Mouse (Mus musculus): ENCODE results near the gene Gng12. TPM values are rescaled to one million over a fixed set of nuclear protein-coding genes. Genes with fewer than 3 reads are reported as not detected.
"Not testable (repeated sequence)": the region's sequence is repeated elsewhere in the genome, so short reads cannot be mapped to it uniquely, and the experiment has no call there.

Gene Gng12
- polyA plus RNA-seq, 1 experiment from 2014 or later, result 29.1 TPM

DNA sequence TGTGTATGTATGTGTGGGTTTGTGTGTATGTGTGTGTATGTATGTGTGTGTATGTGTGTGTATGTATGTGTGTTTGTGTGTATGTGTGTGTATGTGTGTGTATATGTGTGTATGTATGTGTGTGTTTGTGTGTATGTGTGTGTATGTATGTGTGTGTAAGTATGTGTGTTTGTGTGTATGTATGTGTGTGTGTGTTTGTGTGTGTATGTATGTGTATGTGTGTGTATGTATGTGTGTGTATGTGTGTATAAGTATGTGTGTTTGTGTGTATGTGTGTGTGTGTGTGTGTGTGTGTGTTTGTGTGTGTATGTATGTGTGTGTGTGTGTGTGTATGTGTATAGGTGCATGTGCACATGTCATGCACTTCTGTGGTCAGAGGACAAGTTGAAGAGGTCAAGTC lies 136.4 kb downstream of the Gng12 start:
- ATAC-seq; H3K27ac ChIP-seq (ENCODE audit: low read length); H3K9ac ChIP-seq (replicated peaks; ENCODE audit: low read depth, low read length); H3K9me3 ChIP-seq (ENCODE audit: control insufficient read depth, low read length); H3K4me3 ChIP-seq (replicated peaks; ENCODE audit: low read length); H3K36me3 ChIP-seq (ENCODE audit: control insufficient read depth, insufficient read depth); H3K27me3 ChIP-seq (replicated peaks; ENCODE audit: control insufficient read depth, insufficient read depth, low read length); H3K4me2 ChIP-seq (ENCODE audit: low read length): not testable (repeated sequence)
- H3K4me1 ChIP-seq (replicated peaks; ENCODE audit: control insufficient read depth, insufficient read depth, low read length), result peaks cover 16% of the 10 kb centered on the region

DNA sequence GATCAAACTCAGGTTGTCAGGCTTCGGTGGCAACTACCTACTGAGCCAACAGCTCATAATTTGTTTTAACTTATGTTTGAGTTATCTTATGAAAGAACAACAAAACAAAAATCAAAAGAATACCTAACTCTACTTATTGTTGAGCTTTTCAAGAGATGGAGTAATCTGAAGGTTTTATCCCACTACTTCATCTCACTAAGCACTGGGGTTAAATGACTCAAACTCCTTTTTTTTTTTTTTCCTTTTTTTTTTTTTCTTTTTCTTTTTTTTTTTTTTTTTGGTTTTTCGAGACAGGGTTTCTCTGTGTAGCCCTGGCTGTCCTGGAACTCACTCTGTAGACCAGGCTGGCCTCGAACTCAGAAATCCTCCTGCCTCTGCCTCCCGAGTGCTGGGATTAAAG lies 136.8 kb downstream of the Gng12 start:
- not testable (repeated sequence) for H3K9ac ChIP-seq (replicated peaks; ENCODE audit: low read depth, low read length); H3K4me3 ChIP-seq (replicated peaks; ENCODE audit: low read length); H3K4me2 ChIP-seq (ENCODE audit: low read length); H3K27me3 ChIP-seq (replicated peaks; ENCODE audit: control insufficient read depth, insufficient read depth, low read length); H3K9me3 ChIP-seq (ENCODE audit: control insufficient read depth, low read length); H3K27ac ChIP-seq (ENCODE audit: low read length); ATAC-seq; H3K36me3 ChIP-seq (ENCODE audit: control insufficient read depth, insufficient read depth)
- peaks cover 20% of the 10 kb centered on the region for H3K4me1 ChIP-seq (replicated peaks; ENCODE audit: control insufficient read depth, insufficient read depth, low read length)
- WGBS, result 95% methylated on average over 3 of the region's 4 CpGs

DNA sequence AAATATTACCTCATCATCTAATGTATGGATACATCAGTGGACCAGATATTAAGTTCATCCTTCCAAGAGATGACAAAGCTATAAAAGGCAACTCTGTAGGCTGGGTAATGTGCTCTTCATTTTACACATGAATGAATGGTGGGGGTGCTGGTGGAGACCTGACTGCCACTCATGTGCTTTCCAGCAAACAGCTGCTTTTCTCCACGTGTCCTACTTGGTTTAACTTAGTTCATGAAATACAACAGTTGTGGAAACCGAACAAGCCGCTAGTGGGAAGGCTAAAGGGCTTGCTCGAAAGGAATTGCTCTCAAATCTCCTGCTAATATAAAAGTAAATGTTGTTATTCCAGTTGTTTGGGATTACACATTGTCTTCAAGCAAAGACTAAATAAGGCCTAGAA lies 137.4 kb downstream of the Gng12 start:
- Histone ChIP-seq H3K4me3 (replicated peaks; ENCODE audit: low read length) (no peak overlapping the region), H3K4me2 (ENCODE audit: low read length) (no peak overlapping the region), H3K27ac (ENCODE audit: low read length) (no peak overlapping the region), H3K27me3 (replicated peaks; ENCODE audit: control insufficient read depth, insufficient read depth, low read length) (no peaks in the 10 kb centered on the region), H3K36me3 (ENCODE audit: control insufficient read depth, insufficient read depth) (no peaks in the 10 kb centered on the region), H3K4me1 (replicated peaks; ENCODE audit: control insufficient read depth, insufficient read depth, low read length) (peaks cover 20% of the 10 kb centered on the region), H3K9me3 (ENCODE audit: control insufficient read depth, low read length) (no peaks in the 10 kb centered on the region), H3K9ac (replicated peaks; ENCODE audit: low read depth, low read length) (no peak overlapping the region)
- ATAC-seq, result no peak
- 72% methylated on average over 4 of the region's 4 CpGs for WGBS

DNA sequence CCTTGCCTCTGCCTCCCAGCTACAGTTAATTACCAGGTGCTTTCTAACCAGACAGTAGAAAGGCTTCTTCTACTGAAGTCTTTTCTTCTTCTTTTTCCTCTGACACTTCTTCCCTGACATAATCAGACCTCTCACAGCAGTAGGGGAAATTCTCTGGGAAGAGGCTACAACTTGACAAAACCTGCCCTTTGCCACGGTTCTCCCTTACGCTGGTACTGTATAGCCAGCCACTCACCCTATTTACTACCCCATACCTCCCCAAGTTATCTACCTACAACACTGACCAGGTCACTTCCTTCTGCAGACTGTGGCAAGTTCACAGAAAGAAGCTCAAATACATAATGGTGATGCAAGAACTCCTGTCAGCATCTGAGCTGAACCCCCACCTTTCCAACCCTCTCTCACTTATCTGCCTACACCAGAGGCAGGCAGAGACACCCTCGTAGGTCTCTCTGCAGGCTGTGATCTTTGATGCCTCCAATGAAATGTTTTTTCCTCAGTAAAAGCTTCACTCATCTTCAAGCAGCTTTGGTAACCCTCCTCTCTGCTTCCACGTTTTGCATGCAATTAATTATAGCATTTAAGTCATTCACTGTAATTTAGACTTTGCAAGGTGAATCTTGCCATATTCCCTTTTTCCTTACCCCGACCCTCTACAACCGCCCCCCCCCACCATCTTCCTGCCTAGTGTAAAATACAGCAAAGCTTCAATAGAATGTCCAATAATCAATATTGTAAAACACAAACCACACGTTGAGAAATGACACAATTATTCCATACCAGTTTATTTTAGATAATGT lies 138.3 kb downstream of the Gng12 start:
- Histone ChIP-seq H3K4me2 (ENCODE audit: low read length) (no peak overlapping the region), H3K27ac (ENCODE audit: low read length) (no peak overlapping the region)
- no peak for ATAC-seq

DNA sequence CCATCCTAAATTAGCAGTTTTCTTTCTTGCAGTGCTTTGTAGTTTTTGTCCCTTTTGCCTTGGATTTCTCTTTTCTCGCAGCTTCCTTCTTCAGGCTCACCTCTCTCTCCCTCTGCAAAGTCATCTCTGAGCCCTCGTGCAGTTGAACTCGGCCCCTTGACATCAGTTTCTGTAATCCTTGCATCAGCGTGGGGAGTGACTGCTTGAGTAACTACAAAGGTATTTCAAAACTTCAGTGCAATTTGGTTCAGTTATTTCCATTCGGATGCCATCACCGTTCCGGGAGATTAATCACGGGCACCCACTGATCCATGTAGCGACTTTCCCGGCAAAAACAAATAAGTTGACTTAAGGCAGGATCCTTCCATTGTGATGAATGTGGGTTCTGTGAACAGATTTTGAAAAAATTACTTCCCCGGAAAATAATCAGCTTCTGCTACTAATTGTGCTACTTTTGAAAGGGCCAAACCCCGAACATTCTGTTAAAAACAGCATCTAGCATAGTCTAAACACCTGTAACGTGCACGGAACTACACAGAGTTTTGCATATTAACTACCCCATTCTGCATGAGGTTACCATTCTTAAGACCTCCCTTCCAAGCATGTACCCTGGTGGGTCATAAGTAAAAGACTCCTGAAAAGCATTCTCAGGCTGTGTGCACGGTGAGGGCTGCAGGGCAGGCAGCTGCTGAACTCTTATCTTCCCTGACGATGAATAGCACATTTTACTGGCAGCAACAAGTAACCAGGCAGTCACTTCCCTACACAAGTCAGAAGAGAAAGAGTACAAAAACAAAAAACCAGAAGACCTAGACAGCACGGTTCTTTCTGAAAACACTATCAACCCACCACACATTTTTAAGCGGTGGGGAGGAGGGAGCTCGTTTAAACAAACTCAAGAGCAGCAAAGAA lies 139.4 kb downstream of the Gng12 start:
- no peaks in the 10 kb centered on the region for H3K36me3 ChIP-seq (ENCODE audit: control insufficient read depth, insufficient read depth)
- H3K4me1 ChIP-seq (replicated peaks; ENCODE audit: control insufficient read depth, insufficient read depth, low read length), result peaks cover 20% of the 10 kb centered on the region
- H3K4me3 ChIP-seq (replicated peaks; ENCODE audit: low read length), result peak overlapping the region; percentile 55
- H3K4me2 ChIP-seq (ENCODE audit: low read length), result peak overlapping the region; percentile 53
- ATAC-seq, result no peak
- H3K27me3 ChIP-seq (replicated peaks; ENCODE audit: control insufficient read depth, insufficient read depth, low read length), result no peaks in the 10 kb centered on the region
- WGBS, result 6% methylated on average over 19 of the region's 19 CpGs
- no peak overlapping the region for H3K9ac ChIP-seq (replicated peaks; ENCODE audit: low read depth, low read length)
- H3K9me3 ChIP-seq (ENCODE audit: control insufficient read depth, low read length), result no peaks in the 10 kb centered on the region
- H3K27ac ChIP-seq (ENCODE audit: low read length), result no peak overlapping the region

More for the DNA sequence above, 138.3 kb downstream of the Gng12 start:
- Histone ChIP-seq H3K4me1 (replicated peaks; ENCODE audit: control insufficient read depth, insufficient read depth, low read length) (peaks cover 20% of the 10 kb centered on the region), H3K9ac (replicated peaks; ENCODE audit: low read depth, low read length) (no peak overlapping the region), H3K9me3 (ENCODE audit: control insufficient read depth, low read length) (no peaks in the 10 kb centered on the region), H3K27me3 (replicated peaks; ENCODE audit: control insufficient read depth, insufficient read depth, low read length) (no peaks in the 10 kb centered on the region), H3K36me3 (ENCODE audit: control insufficient read depth, insufficient read depth) (no peaks in the 10 kb centered on the region), H3K4me3 (replicated peaks; ENCODE audit: low read length) (no peak overlapping the region)
- 59% methylated on average over 7 of the region's 7 CpGs for WGBS

DNA sequence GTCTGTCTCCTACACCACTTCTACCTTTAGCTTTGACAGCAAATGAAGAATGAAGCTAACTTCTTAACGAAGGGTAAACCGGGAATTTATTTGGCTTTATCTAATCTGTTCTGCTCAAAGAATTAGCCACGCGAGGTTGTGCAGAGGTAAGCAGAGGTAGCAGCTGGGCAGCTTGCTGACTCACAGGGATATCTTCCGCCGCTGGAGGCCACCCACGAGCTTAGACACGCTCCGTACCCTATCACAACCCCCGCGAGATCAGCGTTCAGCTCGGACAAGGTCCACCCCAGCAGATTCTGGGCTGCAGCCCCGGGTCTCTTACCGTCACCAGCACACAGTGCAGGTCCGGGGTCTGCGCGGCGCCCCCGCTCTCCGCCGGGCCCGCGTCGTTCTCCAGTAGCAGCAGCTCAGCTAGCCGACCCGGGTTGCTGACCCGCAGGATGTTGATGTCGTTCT lies 140.2 kb downstream of the Gng12 start:
- no peaks in the 10 kb centered on the region for H3K27me3 ChIP-seq (replicated peaks; ENCODE audit: control insufficient read depth, insufficient read depth, low read length)
- under 1% methylated on average over 29 of the region's 29 CpGs for WGBS
- peak; percentile 65 for ATAC-seq
- peak overlapping the region; percentile 55 for H3K4me3 ChIP-seq (replicated peaks; ENCODE audit: low read length)
- no peaks in the 10 kb centered on the region for H3K9me3 ChIP-seq (ENCODE audit: control insufficient read depth, low read length)
- H3K4me2 ChIP-seq (ENCODE audit: low read length), result peak overlapping the region; percentile 53
- H3K36me3 ChIP-seq (ENCODE audit: control insufficient read depth, insufficient read depth), result no peaks in the 10 kb centered on the region
- H3K4me1 ChIP-seq (replicated peaks; ENCODE audit: control insufficient read depth, insufficient read depth, low read length), result peaks cover 20% of the 10 kb centered on the region
- peak overlapping the region; percentile 63 for H3K27ac ChIP-seq (ENCODE audit: low read length)
- H3K9ac ChIP-seq (replicated peaks; ENCODE audit: low read depth, low read length), result peak overlapping the region; percentile 84

DNA sequence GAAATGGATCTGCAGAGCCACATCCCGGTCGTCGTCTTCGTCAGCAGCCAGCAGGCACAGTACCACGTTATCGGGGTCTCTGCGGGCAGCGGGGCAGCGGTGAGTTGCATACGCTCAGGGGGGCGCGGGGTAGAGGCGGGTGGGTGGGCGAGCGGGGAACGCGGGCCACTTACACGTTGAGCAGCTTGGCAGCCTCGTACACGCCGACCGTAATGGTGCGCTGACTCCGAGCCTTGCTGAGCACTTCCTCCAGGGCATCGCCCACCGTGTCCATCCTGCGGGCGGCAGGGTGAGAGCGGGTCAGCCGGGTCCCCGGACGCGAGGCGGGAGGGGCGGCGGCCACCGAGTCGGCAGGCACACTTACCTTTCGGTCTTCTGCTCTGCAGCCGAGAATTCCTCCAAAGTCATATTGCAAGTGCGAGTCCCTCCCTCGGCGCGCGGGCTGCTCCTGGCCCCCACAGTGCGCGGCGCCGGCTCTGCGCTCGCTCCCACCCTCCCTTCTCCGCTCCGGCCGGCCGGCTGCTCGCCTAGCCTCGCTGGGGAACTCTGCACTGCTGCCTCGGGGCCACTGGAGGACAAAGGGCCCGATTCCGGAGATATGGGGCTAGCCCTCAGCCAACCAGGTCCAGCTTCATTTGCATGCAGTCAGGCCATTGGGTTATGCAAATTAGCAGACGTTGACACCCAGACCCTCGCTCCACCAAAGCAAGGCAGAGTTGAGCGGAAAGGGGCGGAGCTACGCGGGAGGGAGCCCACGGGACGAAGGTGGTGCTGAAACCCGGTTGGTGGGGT lies 140.8 kb downstream of the Gng12 start, which contains the start of gene Gadd45a:
Gene Gadd45a, minus strand, starts transcription at position 621 of the 792 bp plus-strand sequence.
- H3K4me2 ChIP-seq (ENCODE audit: low read length), result peak within 1 kb of the TSS; percentile 53
- WGBS, result under 1% methylated on average over 69 of the region's 69 CpGs
- H3K4me3 ChIP-seq (replicated peaks; ENCODE audit: low read length), result peak within 1 kb of the TSS; percentile 55
- H3K27me3 ChIP-seq (replicated peaks; ENCODE audit: control insufficient read depth, insufficient read depth, low read length), result no peaks in the 10 kb centered on the region
- H3K27ac ChIP-seq (ENCODE audit: low read length), result peak within 1 kb of the TSS; percentile 63
- no peaks in the 10 kb centered on the region for H3K36me3 ChIP-seq (ENCODE audit: control insufficient read depth, insufficient read depth)
- no peaks in the 10 kb centered on the region for H3K9me3 ChIP-seq (ENCODE audit: control insufficient read depth, low read length)
- H3K9ac ChIP-seq (replicated peaks; ENCODE audit: low read depth, low read length), result peak within 1 kb of the TSS; percentile 84
- peak; percentile 96 for ATAC-seq
- peaks cover 20% of the 10 kb centered on the region for H3K4me1 ChIP-seq (replicated peaks; ENCODE audit: control insufficient read depth, insufficient read depth, low read length)

DNA sequence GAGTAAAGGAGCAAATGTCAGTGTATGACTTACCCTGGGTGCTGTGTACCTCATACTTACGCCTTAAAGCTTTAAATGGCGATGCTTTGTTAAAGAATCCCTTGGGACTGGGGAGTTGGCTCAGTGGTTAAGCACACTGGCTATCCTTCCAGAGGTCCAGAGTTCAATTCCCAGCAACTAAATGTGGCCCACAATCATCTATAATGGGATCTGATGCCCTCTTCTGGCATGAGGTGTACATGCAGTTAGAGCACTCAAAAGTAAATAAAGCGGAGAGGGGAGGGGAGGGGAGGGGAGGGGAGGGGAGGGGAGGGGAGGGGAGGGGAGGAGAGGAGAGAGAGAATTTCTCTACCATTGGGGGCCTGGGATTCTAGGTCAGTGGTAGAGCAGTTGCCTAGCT lies 142.8 kb downstream of the Gng12 start:
- H3K4me2 ChIP-seq (ENCODE audit: low read length), result no peak overlapping the region
- H3K4me3 ChIP-seq (replicated peaks; ENCODE audit: low read length), result no peak overlapping the region
- no peak overlapping the region for H3K27ac ChIP-seq (ENCODE audit: low read length)
- H3K27me3 ChIP-seq (replicated peaks; ENCODE audit: control insufficient read depth, insufficient read depth, low read length), result no peaks in the 10 kb centered on the region
- H3K4me1 ChIP-seq (replicated peaks; ENCODE audit: control insufficient read depth, insufficient read depth, low read length), result peaks cover 20% of the 10 kb centered on the region
- no peak overlapping the region for H3K9ac ChIP-seq (replicated peaks; ENCODE audit: low read depth, low read length)
- ATAC-seq, result no peak
- 98% methylated on average over 2 of the region's 3 CpGs for WGBS
- H3K9me3 ChIP-seq (ENCODE audit: control insufficient read depth, low read length), result no peaks in the 10 kb centered on the region
- H3K36me3 ChIP-seq (ENCODE audit: control insufficient read depth, insufficient read depth), result no peaks in the 10 kb centered on the region

Data from forebrain, embryonic 16.5 days (tissue).